Comparison of ENCODE assay signal across 9 mouse cellular contexts in the genomic region with DNA sequence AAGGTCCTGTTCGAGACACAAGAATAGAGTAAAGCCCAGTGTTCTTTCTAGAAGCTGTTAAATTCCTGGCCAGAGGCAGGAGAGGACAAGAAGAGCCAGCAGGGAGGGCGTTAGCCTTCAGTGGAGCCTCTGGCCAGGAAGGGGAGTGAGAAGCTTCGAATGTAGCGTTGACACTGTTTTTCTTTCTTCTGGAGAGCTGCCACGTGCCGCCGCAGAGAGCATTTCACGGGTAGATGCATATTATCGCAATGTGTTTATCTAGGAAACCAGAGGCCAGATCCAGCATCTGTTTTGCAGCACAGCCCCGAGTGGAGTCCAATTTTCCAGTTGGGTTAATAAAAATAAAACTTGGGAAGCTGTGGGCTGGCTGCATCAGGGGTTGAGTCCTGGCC.
DNase-seq lines count a peak whose midpoint lies in the region; ATAC-seq lines count a peak whose summit lies in the region.
"Had no signal": no experiment of that assay in that cellular context is flagged by ENCODE, and none has a peak within 500 bp of the region (broad histone marks: within the 10 kb centered on the region; RNA-seq: fewer than 3 reads in every experiment).

No protein-coding gene starts in this region.

- no peak overlapping the region for H3K4me2 ChIP-seq in heart, embryonic 12.5 days

- H3K4me1 ChIP-seq in heart, embryonic 12.5 days (replicated peaks), result peaks cover 4% of the 10 kb centered on the region

- ATAC-seq in heart, embryonic 12.5 days (ENCODE audit: insufficient number of reproducible peaks, low FRiP score), result no peak

- 47% methylated on average over 10 of the region's 10 CpGs for WGBS in heart, embryonic 12.5 days

- peaks cover 7% of the 10 kb centered on the region; the same call in 1 of the 2 replicates for H3K9me3 ChIP-seq in heart, embryonic 12.5 days (replicated peaks)

- 0 out of 2 replicates have a peak, but pooled peaks cover 7% of the 10 kb centered on the region for H3K27me3 ChIP-seq in heart, embryonic 12.5 days (replicated peaks)

- no peaks in the 10 kb centered on the region for H3K36me3 ChIP-seq in heart, embryonic 12.5 days

- H3K9ac ChIP-seq in heart, embryonic 12.5 days, result no peak overlapping the region

- H3K27ac ChIP-seq in heart, embryonic 12.5 days (ENCODE audit: poor library complexity, severe bottlenecking), result no peak overlapping the region

- H3K4me3 ChIP-seq in heart, embryonic 12.5 days, result no peak overlapping the region

- DNase-seq in heart, adult 11 months, result peak; percentile 99
- peak; percentile 70 to 74 for DNase-seq in urinary bladder, postnatal 4 days (ENCODE audit: low spot score in 2 of 2)
- no peak for DNase-seq in urinary bladder, postnatal 25 days (ENCODE audit: low spot score)
- DNase-seq in kidney, postnatal 14 days, result peak; percentile 71
- DNase-seq in thymus, postnatal 14 days, result no peak
- no peak for DNase-seq in spleen, postnatal 36 days (ENCODE audit: low spot score in 2 of 2)
- DNase-seq in thymus, adult 18-20 months, result no peak
- DNase-seq: cerebellum, postnatal 25 days had no signal

Comparison
In these comparisons a context has a peak if more than half of its experiments do, and no peak if none do; other contexts are left out.
1. DNase-seq: peak in heart, adult 11 months (single experiment), urinary bladder, postnatal 4 days (2 of 2) and kidney, postnatal 14 days (single experiment); none in urinary bladder, postnatal 25 days (single experiment), thymus, postnatal 14 days (single experiment), spleen, postnatal 36 days (0 of 2) and thymus, adult 18-20 months (0 of 2).